Mouse (Mus musculus) forelimb bud, embryonic 11.5 days (tissue): ENCODE data around the gene Igtp.
"Not testable (repeated sequence)": the region's sequence is repeated elsewhere in the genome, so short reads cannot be mapped to it uniquely, and the experiment has no call there.

Experiments
- DNase-seq: peaks from one replicate; pipeline ENCODE4 v3.0.0-alpha.2; 2012; ENCODE audit warnings: low read depth, low spot score

The Igtp gene

GRCm38 (mm10) chr11:58213673-58214342, 14.5 kb downstream of the Igtp start:
- DNase-seq, result no peak

DNA sequence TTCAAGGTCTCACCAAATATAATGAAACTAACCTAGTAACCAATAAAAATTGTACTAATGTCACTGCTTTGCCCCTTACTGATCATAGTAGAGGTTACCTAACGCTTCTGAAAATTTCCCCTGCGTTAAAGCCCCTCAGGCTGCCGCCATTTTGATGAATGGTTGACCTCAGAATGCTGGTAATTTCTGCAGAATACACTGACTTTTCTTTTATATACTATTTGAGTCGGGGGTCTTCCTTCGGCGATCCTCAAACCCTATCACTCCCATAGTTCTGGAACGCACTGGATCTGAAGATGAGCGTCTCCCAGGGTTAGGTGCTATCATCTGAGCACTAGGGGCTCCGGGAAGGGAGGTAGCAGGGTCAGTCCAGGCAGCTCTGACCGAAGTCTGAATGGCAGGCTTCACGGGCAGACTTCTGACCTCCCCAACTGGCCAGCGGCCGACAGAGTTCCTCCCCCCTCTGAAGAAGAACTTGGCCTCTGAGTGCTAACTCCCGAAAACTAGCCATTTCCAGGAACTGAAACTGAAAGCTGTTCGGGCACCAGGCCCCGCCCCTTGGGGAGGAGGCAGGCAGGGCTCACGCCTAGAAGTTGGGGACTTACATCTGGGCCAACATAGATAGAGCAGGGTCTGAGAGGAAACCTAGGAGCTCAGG, 15.2 kb downstream of the Igtp start:
- peak; percentile 24 for DNase-seq

DNA sequence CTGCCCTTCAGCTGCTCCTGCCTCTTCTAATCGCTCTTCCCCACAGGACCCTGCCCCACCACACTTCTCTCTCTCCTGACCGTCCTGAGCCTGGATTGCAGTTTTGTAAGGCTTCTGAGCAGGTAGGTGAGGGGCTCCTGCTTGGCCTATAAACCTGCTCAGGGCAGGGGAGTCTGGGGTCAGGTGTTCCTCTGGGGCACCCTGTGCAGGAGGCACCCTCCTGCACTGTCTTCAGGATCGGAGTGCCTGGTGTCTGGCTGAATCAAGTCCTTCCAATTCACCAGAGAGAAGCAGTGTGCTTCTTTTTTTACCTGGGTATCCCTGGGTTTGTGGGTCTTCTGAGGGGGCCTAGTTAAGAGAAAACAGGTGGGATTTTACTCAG, 15.7 kb downstream of the Igtp start:
- not testable (repeated sequence) for DNase-seq

GRCm38 (mm10) chr11:58215814-58216213, 16.5 kb downstream of the Igtp start:
- DNase-seq, result no peak

GRCm38 (mm10) chr11:58216823-58217222, 17.5 kb downstream of the Igtp start:
- DNase-seq, result no peak

- no peak for DNase-seq
Measured at GRCm38 (mm10) chr11:58223751-58224150, 24.4 kb downstream of the Igtp start.

DNA sequence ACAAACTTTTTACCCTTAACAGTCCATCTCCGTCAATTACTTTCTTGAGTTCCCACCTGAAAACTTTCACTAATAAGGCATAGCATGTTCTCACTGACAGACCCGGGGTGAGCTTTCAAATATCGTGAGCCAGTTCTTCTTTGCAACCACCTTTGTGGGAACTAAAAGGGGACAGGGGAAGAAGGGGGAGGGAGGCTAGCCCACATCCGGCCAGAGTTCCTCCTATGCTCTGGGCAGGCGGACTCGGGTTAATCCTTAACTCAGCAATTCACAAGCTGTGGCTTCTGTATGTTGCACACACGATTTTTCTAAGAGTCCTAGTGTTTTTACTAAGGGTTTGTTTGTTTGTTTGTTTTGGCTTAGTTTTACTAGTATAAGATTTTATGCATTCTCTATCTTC, 25.0 kb downstream of the Igtp start:
- DNase-seq, result no peak

- not testable (repeated sequence) for DNase-seq
Measured at GRCm38 (mm10) chr11:58224872-58225271, 25.5 kb downstream of the Igtp start.

DNA sequence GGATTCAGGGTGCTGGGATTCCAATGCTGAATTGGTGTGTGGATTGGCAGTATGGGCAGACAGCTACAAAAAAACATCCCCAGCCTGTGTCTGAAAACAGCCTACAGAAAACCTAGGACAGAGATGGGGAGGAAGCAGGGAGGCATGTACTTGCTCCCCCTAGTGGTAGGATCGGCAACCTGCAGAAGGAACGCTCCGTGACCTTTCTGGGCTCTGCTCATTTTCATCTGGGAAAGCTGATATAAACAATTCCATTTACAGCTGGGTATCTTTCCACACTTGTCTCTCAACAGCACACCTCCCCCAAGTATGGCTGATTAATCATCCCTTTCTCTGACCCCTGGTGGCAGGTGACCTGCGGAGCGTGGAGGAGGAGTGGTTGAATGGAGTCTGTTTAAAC, 26.3 kb downstream of the Igtp start:
- DNase-seq, result peak; percentile 78

DNA sequence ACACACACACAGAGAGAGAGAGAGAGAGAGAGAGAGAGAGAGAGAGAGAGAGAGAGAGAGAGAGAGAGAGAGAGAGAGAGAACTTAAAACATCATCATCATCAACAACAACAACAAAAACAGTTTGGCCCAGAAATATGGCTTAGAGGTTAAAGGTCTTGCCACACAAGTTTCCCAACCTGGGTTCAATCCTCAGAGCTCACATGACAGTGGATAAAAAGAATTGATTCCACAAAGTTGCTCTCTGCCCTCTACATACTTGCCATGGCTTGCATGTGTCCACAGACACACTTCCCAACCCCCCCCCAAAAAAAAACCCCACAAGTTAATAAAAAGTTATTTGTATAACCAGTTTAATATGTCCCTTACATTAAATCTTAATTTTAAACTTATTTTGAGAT, 27.1 kb downstream of the Igtp start:
- no peak for DNase-seq

DNA sequence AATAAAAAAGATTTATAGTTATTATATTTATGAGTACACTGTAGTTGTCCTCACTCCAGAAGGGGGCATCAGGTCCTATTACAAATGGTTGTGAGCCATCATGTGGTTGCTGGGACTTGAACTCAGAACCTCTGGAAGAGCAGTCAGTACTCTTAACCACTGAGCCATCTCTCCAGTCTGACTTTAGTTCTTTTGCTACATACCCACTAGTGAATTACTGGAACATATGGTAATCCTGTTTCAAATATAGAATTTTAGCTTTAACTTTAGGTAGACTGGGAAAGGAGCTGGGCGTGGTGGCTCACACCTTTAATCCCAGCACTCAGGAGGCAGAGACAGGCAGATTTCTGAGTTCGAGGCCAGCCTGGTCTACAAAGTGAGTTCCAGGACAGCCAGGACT, 28.7 kb downstream of the Igtp start:
- DNase-seq, result not testable (repeated sequence)

DNA sequence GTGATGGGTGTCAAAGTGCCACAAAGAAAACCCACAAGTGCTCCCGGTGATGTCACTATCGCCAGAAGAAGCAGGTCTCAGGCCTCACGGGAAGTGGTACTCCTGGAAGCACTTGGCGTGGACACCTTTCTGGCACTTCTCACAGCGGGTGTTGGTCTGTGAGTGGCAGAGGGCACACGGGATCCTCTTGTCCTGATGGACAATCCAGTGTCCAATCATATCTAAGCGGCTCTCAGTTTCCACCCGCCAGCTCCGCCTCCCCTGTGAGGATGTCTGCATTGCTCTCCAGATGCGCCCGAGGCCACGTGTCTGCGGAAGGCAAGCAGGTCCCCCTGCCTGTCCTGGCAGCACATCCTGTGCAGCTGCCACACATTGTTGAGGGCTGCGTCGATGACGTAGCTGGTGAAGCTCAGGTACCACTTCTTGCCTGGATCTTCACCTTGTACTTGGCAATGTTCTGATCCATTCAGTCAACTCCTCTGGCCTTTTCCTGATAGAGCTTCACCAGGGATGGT, 31.1 kb downstream of the Igtp start:
- no peak for DNase-seq

DNA sequence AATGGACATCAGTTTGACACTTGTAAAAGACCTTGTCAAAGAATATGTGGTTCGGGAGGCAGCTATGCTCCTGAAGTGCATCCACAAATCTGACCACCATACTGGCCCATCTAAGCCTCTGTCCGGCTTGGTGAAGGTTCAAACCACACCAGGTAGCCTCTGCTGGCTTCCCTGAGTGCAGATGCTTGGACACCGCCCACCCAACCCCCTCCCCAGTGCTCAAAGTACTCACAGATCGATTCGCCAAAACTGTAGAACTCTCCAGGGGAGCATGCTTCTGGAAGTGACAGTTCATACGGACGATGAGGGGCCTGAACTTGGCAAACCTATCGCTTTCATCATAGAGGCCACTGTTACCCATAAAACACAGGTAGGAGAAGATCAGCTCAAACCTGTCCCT, 31.8 kb downstream of the Igtp start:
- DNase-seq, result no peak

DNA sequence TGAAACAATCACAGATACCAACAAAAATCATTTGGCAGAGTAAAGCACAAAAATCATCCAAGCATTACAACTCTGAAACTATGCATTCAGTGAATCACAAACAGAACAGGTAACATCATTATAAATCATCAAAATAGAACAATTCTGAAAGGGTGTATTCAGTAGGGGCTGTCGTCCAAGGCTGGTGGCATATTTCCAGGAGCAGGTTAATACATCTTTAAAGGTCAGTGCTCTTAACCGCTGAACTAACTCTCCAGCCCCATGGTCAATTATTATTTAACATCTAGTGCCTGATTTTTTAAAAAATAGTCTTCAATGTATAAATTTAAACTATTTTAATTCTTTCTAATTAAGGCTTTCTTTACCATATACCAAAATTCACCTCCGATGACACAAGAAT, 35.2 kb downstream of the Igtp start:
- not testable (repeated sequence) for DNase-seq

- peak; percentile 54 for DNase-seq
Measured at GRCm38 (mm10) chr11:58235152-58235551, 35.8 kb downstream of the Igtp start.

GRCm38 (mm10) chr11:58238840-58239791, 39.8 kb downstream of the Igtp start:
- peak; percentile 43 for DNase-seq

DNA sequence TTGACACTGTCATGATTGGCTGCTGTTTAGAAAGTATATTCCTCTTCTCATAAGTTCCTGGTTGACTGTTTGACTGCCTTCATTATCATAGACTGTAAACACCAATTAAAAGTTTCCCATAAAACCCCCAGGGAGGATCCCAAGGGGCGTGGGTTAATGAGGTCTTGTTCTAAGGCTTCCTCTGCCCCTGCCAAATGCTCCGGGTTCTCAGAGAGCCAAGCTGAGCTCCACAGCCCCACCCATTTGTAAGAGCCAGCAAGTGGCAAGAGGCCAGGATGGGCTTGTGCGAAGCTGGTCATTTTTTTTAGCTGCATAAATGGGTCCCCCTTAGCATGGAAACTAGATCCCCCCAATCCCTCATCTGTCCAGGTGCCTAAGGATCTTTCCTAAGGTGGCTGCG, 47.9 kb downstream of the Igtp start:
- peak; percentile 14 for DNase-seq

- no peak for DNase-seq
Measured at GRCm38 (mm10) chr11:58249203-58249981, 50.0 kb downstream of the Igtp start.

DNA sequence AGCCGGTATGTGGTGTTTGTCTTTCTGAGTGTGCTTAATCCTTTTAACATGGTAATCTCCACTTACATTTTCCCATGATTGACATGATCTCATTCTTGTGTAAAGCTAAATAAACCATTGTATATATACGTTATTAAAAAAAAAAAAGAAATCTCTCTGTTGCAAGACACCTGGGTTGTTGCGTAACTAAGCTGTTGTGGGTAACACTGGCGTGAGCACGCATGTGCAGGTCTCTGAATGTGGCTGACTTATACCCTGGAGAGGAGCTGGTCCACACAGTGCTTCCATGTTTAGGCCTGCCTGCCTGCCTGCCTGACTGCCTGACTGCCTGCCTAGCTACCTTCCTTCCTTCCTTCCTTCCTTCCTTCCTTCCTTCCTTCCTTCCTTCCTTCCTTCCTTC, 51.2 kb downstream of the Igtp start:
- no peak for DNase-seq

DNA sequence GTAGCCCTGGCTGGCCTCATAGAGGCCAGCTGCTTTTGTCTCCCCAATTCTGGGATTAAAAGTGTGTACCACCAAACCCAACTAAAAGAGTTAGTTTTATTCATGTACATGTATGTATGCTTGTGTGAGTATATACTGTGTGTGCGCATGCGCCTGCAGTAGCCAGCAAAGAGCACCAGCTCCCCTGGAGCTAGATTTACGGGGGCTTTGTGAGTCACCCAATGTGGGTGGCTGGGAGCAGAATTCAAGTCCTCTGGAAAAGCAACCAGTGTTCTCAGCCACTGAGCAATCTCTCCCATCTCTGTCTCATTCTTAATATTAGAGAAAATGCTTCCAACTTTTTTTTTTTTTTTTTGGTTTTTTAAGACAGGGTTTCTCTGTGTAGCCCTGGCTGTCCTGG, 55.1 kb downstream of the Igtp start:
- DNase-seq, result no peak
